Mouse (Mus musculus) heart, embryonic 12.5 days (tissue): ENCODE results near the gene Mill1. TPM values are rescaled to one million over a fixed set of nuclear protein-coding genes. Genes with fewer than 3 reads are reported as not detected.
"Not testable (repeated sequence)": the region's sequence is repeated elsewhere in the genome, so short reads cannot be mapped to it uniquely, and the experiment has no call there.

Experiments used
- ATAC-seq: fragments of 200-750 bp; cut with Nextera tagmentation; 2 replicates; pipeline ENCODE4 v1.8.0; 2017; ENCODE audit warnings: moderate TSS enrichment, moderate library complexity; ENCODE audit not compliant: insufficient number of reproducible peaks, low FRiP score
- H3K27ac ChIP-seq: fragments of 300-500 bp; sonication (generic); 2 replicates; pipeline ENCODE4 v1.5.1; 2016; ENCODE audit warnings: mild to moderate bottlenecking, moderate library complexity; ENCODE audit not compliant: poor library complexity, severe bottlenecking
- H3K27me3 ChIP-seq: fragments of 300-500 bp; sonication (generic); replicated peaks from 2 replicates; pipeline ENCODE4 v1.6.1; 2016; ENCODE audit warnings: mild to moderate bottlenecking, moderate library complexity
- H3K36me3 ChIP-seq: fragments of 300-500 bp; sonication (generic); 2 replicates; pipeline ENCODE4 v1.6.1; 2016; ENCODE audit warnings: mild to moderate bottlenecking, moderate library complexity
- H3K4me1 ChIP-seq: fragments of 300-500 bp; sonication (generic); replicated peaks from 2 replicates; pipeline ENCODE4 v1.6.1; 2016; ENCODE audit warnings: mild to moderate bottlenecking
- H3K4me2 ChIP-seq: fragments of 300-500 bp; sonication (generic); 2 replicates; pipeline ENCODE4 v1.6.1; 2016; ENCODE audit warnings: mild to moderate bottlenecking, moderate library complexity
- H3K4me3 ChIP-seq: fragments of 300-500 bp; sonication (generic); 2 replicates; pipeline ENCODE4 v1.5.1; 2016; ENCODE audit warnings: mild to moderate bottlenecking
- H3K9ac ChIP-seq: fragments of 300-500 bp; sonication (generic); 2 replicates; pipeline ENCODE4 v1.6.1; 2016; ENCODE audit warnings: mild to moderate bottlenecking, moderate library complexity
- H3K9me3 ChIP-seq: fragments of 300-500 bp; sonication (generic); replicated peaks from 2 replicates; pipeline ENCODE4 v1.6.1; 2016; ENCODE audit warnings: mild to moderate bottlenecking, moderate library complexity
- WGBS: fragments of 180-500 bp; shearing (Covaris S2); methylation state at CpG from one replicate; pipeline ENCODE4 v1.1.7; 2016; 5-methylcytosine and 5-hydroxymethylcytosine counted together
- polyA plus RNA-seq: library from polyadenylated mRNA; unstranded; fragments of >200 nt; fragmentation: Nextera tagmentation; extraction: Ambion mirVana; gene quantifications from 2 replicates; pipeline ENCODE4 v1.2.1, GENCODE M21; 2016

Mill1 gene
- polyA plus RNA-seq, result not detected in 2 replicates

DNA sequence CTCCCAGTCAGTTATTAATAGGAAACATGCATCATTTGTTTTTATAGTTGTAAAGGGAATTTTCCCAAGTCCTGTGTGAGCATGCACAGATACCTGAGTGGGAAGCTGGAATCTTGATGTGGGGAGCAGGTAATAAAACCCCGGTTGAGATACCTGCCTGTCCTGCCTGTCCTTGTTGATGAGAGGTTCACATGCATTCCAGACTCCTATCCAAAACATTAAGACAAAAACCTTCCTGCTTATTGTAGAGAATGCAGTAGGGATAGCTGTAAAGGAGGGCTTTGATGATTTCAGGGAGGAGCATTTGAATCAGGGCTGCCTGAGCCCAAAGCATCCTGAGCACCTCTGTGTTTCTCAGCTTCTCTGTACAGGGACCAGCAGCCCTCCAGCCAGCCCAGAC, at the start of gene Mill1:
Gene Mill1, plus strand, starts transcription at position 301 of the 400 bp plus-strand sequence.
- Histone ChIP-seq H3K4me2 (no peak within 1 kb of the TSS), H3K36me3 (no peaks in the 10 kb centered on the region), H3K9me3 (no peaks in the 10 kb centered on the region; the same call in 1 of the 2 replicates), H3K4me1 (no peaks in the 10 kb centered on the region), H3K9ac (no peak within 1 kb of the TSS), H3K4me3 (no peak within 1 kb of the TSS), H3K27me3 (no peaks in the 10 kb centered on the region), H3K27ac (no peak within 1 kb of the TSS)
- no peak for ATAC-seq
- WGBS, result 52% methylated on average over 1 of the region's 1 CpGs

DNA sequence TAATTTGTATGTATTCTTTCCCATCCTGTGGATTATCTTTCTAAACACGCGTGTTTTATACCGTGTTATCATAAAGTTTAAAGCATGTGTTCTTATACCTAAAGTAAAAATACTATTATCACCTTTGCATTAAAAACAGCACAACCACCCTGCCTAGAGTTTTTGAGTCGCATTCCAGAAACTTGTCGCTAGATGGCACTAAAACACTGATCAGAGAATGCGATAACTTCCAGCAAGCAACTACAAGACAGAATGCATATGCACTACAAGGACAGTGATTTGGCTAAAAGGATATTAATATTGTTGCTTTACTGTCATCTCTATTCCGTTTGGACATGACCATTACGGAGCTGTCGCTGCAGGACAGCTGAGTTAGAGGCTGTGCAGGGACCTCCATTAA, 34.2 kb upstream of the Mill1 start:
- Histone ChIP-seq H3K9me3 (peaks cover 5% of the 10 kb centered on the region), H3K4me2 (no peak overlapping the region), H3K36me3 (no peaks in the 10 kb centered on the region), H3K4me3 (no peak overlapping the region), H3K4me1 (no peaks in the 10 kb centered on the region), H3K27me3 (no peaks in the 10 kb centered on the region), H3K27ac (no peak overlapping the region), H3K9ac (no peak overlapping the region)
- WGBS, result 11% methylated on average over 9 of the region's 9 CpGs
- no peak for ATAC-seq

DNA sequence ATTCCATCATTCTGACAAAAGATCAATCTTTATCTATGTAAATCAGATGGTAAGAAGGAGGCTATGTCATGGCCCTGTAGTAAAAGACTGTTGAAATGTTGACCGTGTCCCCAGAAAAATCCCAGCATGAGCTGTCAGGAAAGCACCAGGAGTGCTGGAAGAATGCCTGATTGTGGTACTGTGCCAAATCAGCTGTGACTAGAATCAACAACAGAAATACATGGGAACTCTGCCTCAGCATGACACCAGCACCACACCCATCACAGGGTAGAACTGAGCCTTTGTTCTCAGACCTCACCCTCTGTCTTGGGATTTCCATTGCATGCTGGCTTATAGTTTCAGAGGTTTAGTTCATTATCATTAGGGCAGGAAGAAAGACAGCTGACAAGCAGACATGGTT, 30.4 kb upstream of the Mill1 start:
- H3K4me3 ChIP-seq, result no peak overlapping the region
- H3K9ac ChIP-seq, result no peak overlapping the region
- no peak overlapping the region for H3K4me2 ChIP-seq
- no peak for ATAC-seq
- H3K4me1 ChIP-seq, result no peaks in the 10 kb centered on the region
- no peaks in the 10 kb centered on the region for H3K27me3 ChIP-seq
- H3K36me3 ChIP-seq, result no peaks in the 10 kb centered on the region
- peaks cover 24% of the 10 kb centered on the region for H3K9me3 ChIP-seq
- H3K27ac ChIP-seq, result no peak overlapping the region
- 35% methylated on average over 1 of the region's 1 CpGs for WGBS

DNA sequence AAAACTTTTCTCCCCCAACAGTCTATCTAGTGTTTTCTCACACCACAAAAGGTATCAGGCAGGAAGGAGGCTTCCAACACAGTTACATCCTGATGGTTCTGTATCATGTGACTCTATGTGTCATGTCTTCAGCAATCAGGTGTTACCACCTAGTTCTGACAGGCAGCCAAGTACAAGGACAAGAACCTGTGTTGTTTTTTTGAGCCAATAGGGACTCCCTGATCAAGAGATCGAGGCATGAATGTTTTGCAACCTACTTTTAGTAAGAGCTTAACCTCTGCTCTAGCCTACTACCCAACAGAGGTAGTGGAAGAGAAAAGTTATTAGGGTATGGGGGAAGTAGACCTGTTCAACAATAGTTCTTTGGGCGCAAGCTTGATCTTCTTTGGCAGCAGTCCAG, 6.6 kb upstream of the Mill1 start:
- Histone ChIP-seq H3K4me3 (no peak overlapping the region), H3K9me3 (0 out of 2 replicates have a peak, but pooled peaks cover 11% of the 10 kb centered on the region), H3K4me1 (no peaks in the 10 kb centered on the region), H3K4me2 (no peak overlapping the region), H3K36me3 (no peaks in the 10 kb centered on the region), H3K27me3 (no peaks in the 10 kb centered on the region), H3K27ac (no peak overlapping the region), H3K9ac (no peak overlapping the region)
- WGBS, result 53% methylated on average over 2 of the region's 2 CpGs
- ATAC-seq, result no peak

DNA sequence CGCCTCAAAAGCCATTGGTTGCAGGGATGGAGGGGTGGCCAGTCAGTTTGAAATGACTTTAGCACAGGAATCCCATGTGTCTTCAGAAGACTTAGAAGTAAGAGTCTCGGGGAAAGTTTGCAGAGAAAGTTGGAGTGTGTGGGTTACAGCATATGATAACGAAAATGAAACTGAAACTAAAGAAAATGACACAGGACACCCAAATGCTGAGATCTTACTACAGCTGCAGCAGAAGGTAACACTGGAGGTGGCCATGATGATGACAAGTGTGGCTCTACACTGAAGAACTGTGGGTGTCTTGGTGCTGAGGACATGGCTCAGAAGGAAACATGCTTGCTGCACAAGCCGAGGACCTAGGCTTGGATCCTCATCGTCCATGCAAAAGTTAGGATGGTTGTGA, 3.9 kb upstream of the Mill1 start:
- no peak overlapping the region for H3K9ac ChIP-seq
- no peak overlapping the region for H3K4me2 ChIP-seq
- 60% methylated on average over 5 of the region's 5 CpGs for WGBS
- H3K4me1 ChIP-seq, result no peaks in the 10 kb centered on the region
- no peaks in the 10 kb centered on the region for H3K36me3 ChIP-seq
- H3K4me3 ChIP-seq, result no peak overlapping the region
- H3K27ac ChIP-seq, result no peak overlapping the region
- 0 out of 2 replicates have a peak, but pooled peaks cover 11% of the 10 kb centered on the region for H3K9me3 ChIP-seq
- no peak for ATAC-seq
- H3K27me3 ChIP-seq, result no peaks in the 10 kb centered on the region

DNA sequence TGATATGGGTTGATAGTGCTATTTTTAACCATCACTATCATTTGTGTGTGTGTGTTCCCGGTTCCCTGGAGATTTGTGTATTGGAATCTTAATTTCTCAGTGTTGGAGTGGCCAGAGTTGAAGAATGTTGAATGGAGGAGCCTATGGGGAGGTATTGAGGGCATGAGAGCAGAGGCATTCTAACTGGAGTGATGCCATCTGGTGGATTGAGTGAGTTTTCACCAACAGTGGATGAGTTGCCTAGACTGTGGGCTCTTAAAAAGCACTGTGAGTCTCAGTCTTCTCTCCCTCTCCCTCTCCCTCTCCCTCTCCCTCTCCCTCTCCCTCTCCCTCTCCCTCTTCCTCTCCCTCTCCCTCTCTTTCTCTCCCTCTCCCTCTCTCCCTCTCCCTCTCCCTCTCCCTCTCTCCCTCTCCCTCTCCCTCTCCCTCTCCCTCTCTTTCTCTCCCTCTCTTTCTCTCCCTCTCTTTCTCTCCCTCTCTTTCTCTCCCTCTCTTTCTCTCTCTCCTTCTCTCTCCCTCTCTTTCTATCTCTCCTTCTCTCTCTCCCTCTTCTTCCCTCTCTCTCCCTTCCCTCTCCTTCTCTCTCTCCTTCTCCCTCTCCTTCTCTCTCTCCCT, 1.1 kb upstream of the Mill1 start:
- not testable (repeated sequence) for H3K27me3 ChIP-seq, H3K27ac ChIP-seq, H3K9ac ChIP-seq, H3K9me3 ChIP-seq, H3K4me2 ChIP-seq, H3K36me3 ChIP-seq, ATAC-seq, H3K4me3 ChIP-seq, H3K4me1 ChIP-seq
- WGBS, result 32% methylated on average over 1 of the region's 1 CpGs

DNA sequence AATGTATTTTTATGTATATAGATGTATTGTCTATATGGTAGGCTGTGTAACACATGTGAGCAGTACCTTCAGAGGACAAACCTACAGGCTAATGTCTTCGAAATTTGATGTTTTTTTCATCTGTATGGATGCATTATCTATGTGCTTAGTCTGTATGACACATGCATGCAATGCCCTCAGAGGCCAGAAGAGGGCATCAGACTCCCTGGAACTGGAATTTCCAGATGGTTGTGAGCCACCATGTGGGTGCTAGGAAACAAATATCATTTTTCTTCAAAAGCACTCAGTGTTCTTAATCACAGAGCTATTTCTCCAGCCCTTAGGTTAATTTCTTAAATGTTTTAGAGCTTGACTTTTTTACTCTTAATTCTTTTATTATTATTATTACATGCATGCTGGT, 15.1 kb downstream of the Mill1 start:
- H3K4me3 ChIP-seq, result no peak overlapping the region
- peaks cover 38% of the 10 kb centered on the region for H3K9me3 ChIP-seq
- ATAC-seq, result no peak
- no peaks in the 10 kb centered on the region for H3K27me3 ChIP-seq
- no peak overlapping the region for H3K4me2 ChIP-seq
- no peaks in the 10 kb centered on the region for H3K36me3 ChIP-seq
- H3K9ac ChIP-seq, result no peak overlapping the region
- no peaks in the 10 kb centered on the region for H3K4me1 ChIP-seq
- H3K27ac ChIP-seq, result no peak overlapping the region
- WGBS, result 29% methylated on average over 1 of the region's 1 CpGs

DNA sequence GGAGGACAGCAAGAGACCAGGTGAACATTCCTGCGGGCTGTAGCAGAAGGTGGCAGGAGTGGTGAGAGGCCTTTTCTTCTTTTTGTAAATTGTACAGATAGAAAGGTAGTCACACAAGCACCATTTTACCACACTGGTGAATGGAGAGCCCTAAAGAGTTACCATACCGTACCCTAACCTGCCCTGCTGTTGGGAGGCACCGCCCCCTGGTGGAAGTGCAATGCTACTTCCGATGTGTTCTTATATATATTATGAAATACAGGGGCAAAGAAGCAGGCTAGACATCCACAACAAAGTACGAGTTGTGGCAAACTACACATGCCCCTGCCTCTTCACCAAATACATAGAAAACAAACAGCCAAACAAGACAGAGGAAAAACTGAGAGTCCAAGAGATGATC, 19.9 kb downstream of the Mill1 start:
- Histone ChIP-seq H3K36me3 (no peaks in the 10 kb centered on the region), H3K27me3 (no peaks in the 10 kb centered on the region), H3K27ac (no peak overlapping the region), H3K4me3 (no peak overlapping the region), H3K9me3 (peaks cover 35% of the 10 kb centered on the region), H3K4me2 (no peak overlapping the region), H3K4me1 (no peaks in the 10 kb centered on the region), H3K9ac (no peak overlapping the region)
- no peak for ATAC-seq
- 44% methylated on average over 5 of the region's 5 CpGs for WGBS

Other genes starting within 250 kb of the Mill1 start
- gene Ceacam13, start 235.5 kb upstream of the Mill1 start, polyA plus RNA-seq, result not detected in 2 replicates
- not detected in 2 replicates for gene Ceacam12, start 179.4 kb upstream of the Mill1 start, polyA plus RNA-seq
- not detected in 2 replicates for gene Igfl3, start 68.9 kb upstream of the Mill1 start, polyA plus RNA-seq
- not detected in 2 replicates for gene Psg18, start 109.7 kb downstream of the Mill1 start, polyA plus RNA-seq
- not detected in 2 replicates for gene Psg28, start 186.7 kb downstream of the Mill1 start, polyA plus RNA-seq
- not detected in 2 replicates for gene Psg26, start 238.8 kb downstream of the Mill1 start, polyA plus RNA-seq